Mouse (Mus musculus): ENCODE data around the gene Arxes2.
"Not testable (repeated sequence)": the region's sequence is repeated elsewhere in the genome, so short reads cannot be mapped to it uniquely, and the experiment has no call there.

Arxes2 gene

GRCm38 (mm10) chrX:135993664-135994119 is at the start of gene Arxes2:
Gene Arxes2 (plus strand): TSS chrX:135993824.
- not testable (repeated sequence) for DNase-seq (ENCODE audit: low spot score in 2 of 2)

- no peak for DNase-seq (ENCODE audit: low spot score in 2 of 2)
Measured at GRCm38 (mm10) chrX:135948699-135949437, 44.8 kb upstream of the Arxes2 start.

- DNase-seq (ENCODE audit: low spot score in 2 of 2): no peak
Measured at GRCm38 (mm10) chrX:135956988-135957690, 36.5 kb upstream of the Arxes2 start.

- DNase-seq (ENCODE audit: low spot score in 2 of 2): no peak
Measured at GRCm38 (mm10) chrX:135957691-135958081, 35.9 kb upstream of the Arxes2 start.

- DNase-seq (ENCODE audit: low spot score in 2 of 2): no peak
Measured at GRCm38 (mm10) chrX:135958589-135959225, 34.9 kb upstream of the Arxes2 start.

GRCm38 (mm10) chrX:135959536-135959935 is 34.1 kb upstream of the Arxes2 start:
- no peak for DNase-seq (ENCODE audit: low spot score in 2 of 2)

GRCm38 (mm10) chrX:135962342-135962741 is 31.3 kb upstream of the Arxes2 start:
- DNase-seq (ENCODE audit: low spot score in 2 of 2): no peak

GRCm38 (mm10) chrX:135963130-135963529 is 30.5 kb upstream of the Arxes2 start:
- DNase-seq (ENCODE audit: low spot score in 2 of 2): no peak

- DNase-seq (ENCODE audit: low spot score in 2 of 2): no peak
Measured at GRCm38 (mm10) chrX:135963629-135964028, 30.0 kb upstream of the Arxes2 start.

GRCm38 (mm10) chrX:135973597-135974423 is 19.8 kb upstream of the Arxes2 start:
- DNase-seq (ENCODE audit: low spot score in 2 of 2): no peak

GRCm38 (mm10) chrX:135974424-135975225 is 19.0 kb upstream of the Arxes2 start:
- DNase-seq (ENCODE audit: low spot score in 2 of 2): no peak

- DNase-seq (ENCODE audit: low spot score in 2 of 2): peak; percentile 49 to 70
Measured at GRCm38 (mm10) chrX:135975226-135975552, 18.4 kb upstream of the Arxes2 start.

GRCm38 (mm10) chrX:135984539-135985260 is 8.9 kb upstream of the Arxes2 start:
- no peak for DNase-seq (ENCODE audit: low spot score in 2 of 2)

- no peak for DNase-seq (ENCODE audit: low spot score in 2 of 2)
Measured at GRCm38 (mm10) chrX:135986267-135986666, 7.4 kb upstream of the Arxes2 start.

GRCm38 (mm10) chrX:135990661-135991060 is 3.0 kb upstream of the Arxes2 start:
- no peak for DNase-seq (ENCODE audit: low spot score in 2 of 2)

- DNase-seq (ENCODE audit: low spot score in 2 of 2): not testable (repeated sequence)
Measured at GRCm38 (mm10) chrX:135993192-135993594, 431 bp upstream of the Arxes2 start.

GRCm38 (mm10) chrX:136007199-136007843 is 13.7 kb downstream of the Arxes2 start:
- no peak for DNase-seq (ENCODE audit: low spot score in 2 of 2)

GRCm38 (mm10) chrX:136014392-136014791 is 20.8 kb downstream of the Arxes2 start:
- DNase-seq (ENCODE audit: low spot score in 2 of 2): peak in 1 of 2 experiments; percentile 20

- no peak for DNase-seq (ENCODE audit: low spot score in 2 of 2)
Measured at GRCm38 (mm10) chrX:136030331-136030730, 36.7 kb downstream of the Arxes2 start.

All from urinary bladder, postnatal 36 days (tissue).